Mouse (Mus musculus): ENCODE data around the gene Bend6. TPM values are rescaled to one million over a fixed set of nuclear protein-coding genes. Genes with fewer than 3 reads are reported as not detected.
"Not testable (repeated sequence)": the region's sequence is repeated elsewhere in the genome, so short reads cannot be mapped to it uniquely, and the experiment has no call there.

Gene Bend6
- polyA plus RNA-seq, 1 experiment from 2014 or later: 0.35 TPM

- no peak overlapping the region for H3K27ac ChIP-seq (ENCODE audit: low read depth, low read length)
- H3K36me3 ChIP-seq (ENCODE audit: control insufficient read depth, insufficient read depth): no peaks in the 10 kb centered on the region
- no peak for TF ChIP-seq CTCF (IDR thresholded peaks at IDR 0.05; ENCODE audit: low read depth)
- no peak overlapping the region for H3K9ac ChIP-seq (ENCODE audit: low read depth, low read length)
- ATAC-seq: no peak
- no peaks in the 10 kb centered on the region for H3K27me3 ChIP-seq (replicated peaks; ENCODE audit: control insufficient read depth, insufficient read depth, low read length)
- 80% methylated on average over 6 of the region's 6 CpGs for WGBS
- H3K4me3 ChIP-seq (ENCODE audit: low read depth, low read length): no peak overlapping the region
- no peaks in the 10 kb centered on the region for H3K9me3 ChIP-seq (ENCODE audit: control insufficient read depth)
- H3K4me2 ChIP-seq (replicated peaks; ENCODE audit: low read depth): no peak overlapping the region
- H3K4me1 ChIP-seq (replicated peaks; ENCODE audit: control insufficient read depth, insufficient read depth, low read length): no peaks in the 10 kb centered on the region
Observed at GRCm38 (mm10) chr1:33843823-33844222, 63.8 kb downstream of the Bend6 start.

GRCm38 (mm10) chr1:33838952-33839351 is 68.7 kb downstream of the Bend6 start:
- H3K4me1 ChIP-seq (replicated peaks; ENCODE audit: control insufficient read depth, insufficient read depth, low read length); H3K4me2 ChIP-seq (replicated peaks; ENCODE audit: low read depth); H3K4me3 ChIP-seq (ENCODE audit: low read depth, low read length); H3K27ac ChIP-seq (ENCODE audit: low read depth, low read length); H3K9me3 ChIP-seq (ENCODE audit: control insufficient read depth); H3K36me3 ChIP-seq (ENCODE audit: control insufficient read depth, insufficient read depth); H3K9ac ChIP-seq (ENCODE audit: low read depth, low read length); ATAC-seq; H3K27me3 ChIP-seq (replicated peaks; ENCODE audit: control insufficient read depth, insufficient read depth, low read length): not testable (repeated sequence)
- WGBS: 93% methylated on average over 14 of the region's 14 CpGs

- WGBS: 65% methylated on average over 4 of the region's 4 CpGs
- Histone ChIP-seq H3K4me1 (replicated peaks; ENCODE audit: control insufficient read depth, insufficient read depth, low read length) (no peaks in the 10 kb centered on the region), H3K9ac (ENCODE audit: low read depth, low read length) (no peak overlapping the region), H3K4me3 (ENCODE audit: low read depth, low read length) (no peak overlapping the region), H3K27ac (ENCODE audit: low read depth, low read length) (no peak overlapping the region), H3K4me2 (replicated peaks; ENCODE audit: low read depth) (no peak overlapping the region), H3K9me3 (ENCODE audit: control insufficient read depth) (no peaks in the 10 kb centered on the region), H3K36me3 (ENCODE audit: control insufficient read depth, insufficient read depth) (no peaks in the 10 kb centered on the region), H3K27me3 (replicated peaks; ENCODE audit: control insufficient read depth, insufficient read depth, low read length) (no peaks in the 10 kb centered on the region)
- TF ChIP-seq CTCF (IDR thresholded peaks at IDR 0.05; ENCODE audit: low read depth): no peak
- ATAC-seq: no peak
Observed at GRCm38 (mm10) chr1:33830586-33830985, 77.0 kb downstream of the Bend6 start.

- H3K4me2 ChIP-seq (replicated peaks; ENCODE audit: low read depth): no peak overlapping the region
- no peaks in the 10 kb centered on the region for H3K36me3 ChIP-seq (ENCODE audit: control insufficient read depth, insufficient read depth)
- no peaks in the 10 kb centered on the region for H3K27me3 ChIP-seq (replicated peaks; ENCODE audit: control insufficient read depth, insufficient read depth, low read length)
- 78% methylated on average over 2 of the region's 2 CpGs for WGBS
- H3K9me3 ChIP-seq (ENCODE audit: control insufficient read depth): no peaks in the 10 kb centered on the region
- no peak for ATAC-seq
- H3K4me1 ChIP-seq (replicated peaks; ENCODE audit: control insufficient read depth, insufficient read depth, low read length): 0 out of 2 replicates have a peak, but pooled peaks cover 7% of the 10 kb centered on the region
- no peak overlapping the region for H3K4me3 ChIP-seq (ENCODE audit: low read depth, low read length)
- H3K9ac ChIP-seq (ENCODE audit: low read depth, low read length): no peak overlapping the region
- no peak for TF ChIP-seq CTCF (IDR thresholded peaks at IDR 0.05; ENCODE audit: low read depth)
- no peak overlapping the region for H3K27ac ChIP-seq (ENCODE audit: low read depth, low read length)
Observed at GRCm38 (mm10) chr1:33817931-33818330, 89.7 kb downstream of the Bend6 start.

- H3K27ac ChIP-seq (ENCODE audit: low read depth, low read length): peak within 1 kb of the TSS; percentile 84
- 0 out of 2 replicates have a peak, but pooled peaks cover 12% of the 10 kb centered on the region for H3K4me1 ChIP-seq (replicated peaks; ENCODE audit: control insufficient read depth, insufficient read depth, low read length)
- peak within 1 kb of the TSS; percentile 74 for H3K4me3 ChIP-seq (ENCODE audit: low read depth, low read length)
- WGBS: under 1% methylated on average over 83 of the region's 85 CpGs
- TF ChIP-seq CTCF (IDR thresholded peaks at IDR 0.05; ENCODE audit: low read depth): peak; percentile 44
- H3K9me3 ChIP-seq (ENCODE audit: control insufficient read depth): no peaks in the 10 kb centered on the region
- H3K4me2 ChIP-seq (replicated peaks; ENCODE audit: low read depth): peak within 1 kb of the TSS; percentile 73
- H3K9ac ChIP-seq (ENCODE audit: low read depth, low read length): peak within 1 kb of the TSS; percentile 76
- H3K36me3 ChIP-seq (ENCODE audit: control insufficient read depth, insufficient read depth): peaks cover 9% of the 10 kb centered on the region; the same call in 1 of the 2 replicates
- no peaks in the 10 kb centered on the region for H3K27me3 ChIP-seq (replicated peaks; ENCODE audit: control insufficient read depth, insufficient read depth, low read length)
- ATAC-seq: peak; percentile 96
Observed at GRCm38 (mm10) chr1:33813868-33814794, 93.5 kb downstream of the Bend6 start, which contains the start of gene Zfp451. Zfp451 (minus strand) TSS chr1:33814595.

GRCm38 (mm10) chr1:33813495-33813867 is 94.1 kb downstream of the Bend6 start:
- peak overlapping the region; percentile 74 for H3K4me3 ChIP-seq (ENCODE audit: low read depth, low read length)
- H3K9me3 ChIP-seq (ENCODE audit: control insufficient read depth): no peaks in the 10 kb centered on the region
- 0 out of 2 replicates have a peak, but pooled peaks cover 12% of the 10 kb centered on the region for H3K4me1 ChIP-seq (replicated peaks; ENCODE audit: control insufficient read depth, insufficient read depth, low read length)
- ATAC-seq: no peak
- TF ChIP-seq CTCF (IDR thresholded peaks at IDR 0.05; ENCODE audit: low read depth): no peak
- H3K9ac ChIP-seq (ENCODE audit: low read depth, low read length): peak overlapping the region; percentile 76
- peak overlapping the region; percentile 84 for H3K27ac ChIP-seq (ENCODE audit: low read depth, low read length)
- 4% methylated on average over 11 of the region's 11 CpGs for WGBS
- H3K27me3 ChIP-seq (replicated peaks; ENCODE audit: control insufficient read depth, insufficient read depth, low read length): no peaks in the 10 kb centered on the region
- peak overlapping the region; percentile 73 for H3K4me2 ChIP-seq (replicated peaks; ENCODE audit: low read depth)
- peaks cover 9% of the 10 kb centered on the region; the same call in 1 of the 2 replicates for H3K36me3 ChIP-seq (ENCODE audit: control insufficient read depth, insufficient read depth)
